Mouse (Mus musculus): ENCODE measurements at regions not wholly inside any gene's neighbourhood (a gene's known extent, or its start where the extent isn't known, plus 50 kb on each side); places are given as distances from the start of the nearest gene placed in this dataset.

DNA sequence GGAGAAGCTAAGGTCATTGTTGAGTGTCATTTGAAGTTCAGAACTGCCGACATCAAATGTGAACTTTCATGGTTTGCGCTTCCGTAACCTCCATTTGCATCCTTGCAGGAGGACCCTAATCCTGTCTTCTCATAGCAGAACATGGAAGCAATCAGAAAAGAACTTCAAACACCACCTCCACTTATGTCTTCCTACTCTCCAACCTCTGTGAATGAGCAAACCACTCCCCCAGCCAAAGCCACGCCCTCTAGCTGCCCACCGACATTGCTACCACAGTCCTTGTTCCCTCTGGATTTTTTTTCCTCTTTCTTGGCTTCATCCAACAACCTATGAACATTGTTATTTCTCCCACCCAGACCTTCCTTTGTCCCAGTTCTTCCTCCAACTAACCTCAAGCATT is 149.9 kb downstream of the Kdr start:
- DNase-seq (ENCODE audit: low read depth): no peak

GRCm38 (mm10) chr5:75826283-75827098 is 151.8 kb downstream of the Kdr start:
- no peak for DNase-seq (ENCODE audit: low read depth)

DNA sequence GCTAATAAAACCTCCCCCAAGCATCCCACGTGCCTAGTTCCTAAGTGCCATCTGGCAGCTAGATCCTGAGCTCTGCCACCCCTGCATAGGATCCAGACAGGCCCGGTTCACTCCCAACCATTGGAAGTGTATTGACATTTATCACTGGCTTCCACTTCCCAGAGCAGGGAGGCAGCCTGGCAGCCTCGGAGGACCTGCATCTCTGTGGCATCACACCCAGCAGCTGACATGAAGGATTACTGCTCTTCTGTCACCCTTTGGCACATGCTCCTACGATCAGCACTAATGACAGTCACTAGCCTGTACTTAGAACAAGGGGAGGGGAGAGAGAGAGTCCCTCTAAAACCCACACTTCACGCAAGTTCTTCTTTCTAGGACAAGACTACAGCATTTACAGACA is 152.7 kb downstream of the Kdr start:
- no peak for DNase-seq (ENCODE audit: low read depth)

DNA sequence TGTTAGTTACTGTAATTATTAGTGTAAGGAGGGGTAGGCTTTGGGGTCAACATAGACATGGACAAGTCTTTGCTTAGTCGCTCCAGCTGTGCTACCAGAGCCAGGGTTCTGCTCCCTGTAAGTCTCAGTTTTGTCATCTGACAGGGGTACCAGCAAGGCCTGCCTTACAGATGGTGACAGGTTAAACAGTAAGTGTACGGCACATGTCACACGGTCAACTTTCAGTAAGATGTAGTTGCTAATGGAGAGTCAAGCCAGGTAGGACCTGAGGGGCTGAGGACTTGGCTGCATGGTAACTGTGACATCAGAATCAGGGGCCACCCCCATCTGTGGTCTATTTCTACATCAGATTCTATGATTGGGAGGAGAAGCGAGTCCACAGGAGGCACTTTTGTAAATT is 153.6 kb downstream of the Kdr start:
- DNase-seq (ENCODE audit: low read depth): no peak

GRCm38 (mm10) chr5:75823646-75824045 is 154.6 kb downstream of the Kdr start:
- DNase-seq (ENCODE audit: low read depth): no peak

DNA sequence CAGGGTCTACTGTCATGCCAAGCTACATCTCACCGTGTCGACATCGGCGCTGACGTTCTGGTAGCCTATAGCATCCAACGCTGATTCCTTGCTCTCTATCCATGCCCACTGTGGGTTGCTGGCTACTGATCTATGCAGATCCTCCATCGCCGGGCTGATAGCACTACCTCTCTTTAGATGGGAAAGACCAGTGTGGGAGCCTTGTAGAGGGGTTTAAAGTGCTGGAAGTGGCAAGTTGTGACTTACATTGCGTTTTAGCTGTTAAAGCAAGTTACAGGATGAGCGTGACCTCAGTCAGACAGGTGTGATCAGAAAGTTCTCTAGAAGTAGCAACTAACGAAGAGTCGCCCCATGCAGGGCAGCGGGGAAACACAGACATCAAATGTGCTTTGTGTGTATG is 160.9 kb downstream of the Kdr start:
- no peak for DNase-seq (ENCODE audit: low read depth)

DNA sequence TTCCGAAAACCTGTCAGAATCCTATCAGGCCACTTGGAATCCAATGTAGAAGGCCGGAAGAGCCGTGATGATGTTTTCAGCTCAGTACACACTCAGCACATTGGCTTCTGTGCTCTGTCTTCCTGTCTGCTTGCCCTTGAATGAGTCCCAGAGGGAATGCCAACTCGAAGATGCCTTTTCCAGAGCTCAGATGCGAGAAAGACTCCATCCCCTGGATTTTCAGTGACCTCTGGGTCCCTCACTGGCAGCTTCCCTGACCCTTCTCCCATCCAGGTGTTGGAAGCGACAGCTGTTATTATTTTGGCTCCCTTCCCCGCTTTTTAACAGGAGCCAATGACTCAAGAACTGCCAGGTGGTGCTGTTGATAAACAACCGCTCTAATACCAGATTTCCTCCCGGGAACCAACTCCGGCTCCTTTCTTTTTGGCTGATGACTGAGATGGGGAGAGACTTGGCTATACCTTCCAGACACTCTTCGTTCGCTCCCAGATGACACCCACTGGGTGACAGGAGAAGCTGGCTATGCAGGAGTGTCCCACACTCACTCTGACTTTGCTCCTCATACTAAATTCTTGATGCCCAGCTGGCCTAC is 163.8 kb downstream of the Kdr start:
- DNase-seq (ENCODE audit: low read depth): no peak

- no peak for DNase-seq (ENCODE audit: low read depth)
Measured at GRCm38 (mm10) chr5:75812686-75813085, 165.6 kb downstream of the Kdr start.

GRCm38 (mm10) chr5:75808551-75809332 is 169.5 kb downstream of the Kdr start:
- DNase-seq (ENCODE audit: low read depth): no peak

GRCm38 (mm10) chr5:75805011-75805410 is 173.2 kb downstream of the Kdr start:
- no peak for DNase-seq (ENCODE audit: low read depth)

DNA sequence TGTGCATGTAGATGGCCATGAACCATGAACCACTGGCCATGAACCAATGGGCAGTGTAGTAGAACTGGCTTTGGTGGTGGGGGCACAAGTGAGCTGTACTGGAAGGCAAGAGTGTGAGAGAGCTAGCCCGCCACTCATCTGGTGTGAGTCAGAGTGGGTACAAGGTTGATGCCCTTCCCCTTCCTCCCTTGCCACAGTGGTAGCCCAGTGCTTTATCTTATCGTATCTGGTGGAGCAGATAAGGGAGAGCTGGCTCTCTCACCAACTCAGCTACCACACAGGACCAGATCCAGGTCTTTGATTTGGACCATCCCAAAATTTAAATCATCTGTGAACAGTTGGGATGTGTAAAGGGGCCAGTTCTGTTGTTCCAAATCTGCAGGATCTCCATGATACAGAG is 173.9 kb downstream of the Kdr start:
- no peak for DNase-seq (ENCODE audit: low read depth)

GRCm38 (mm10) chr5:75803012-75803411 is 175.2 kb downstream of the Kdr start:
- DNase-seq (ENCODE audit: low read depth): no peak

DNA sequence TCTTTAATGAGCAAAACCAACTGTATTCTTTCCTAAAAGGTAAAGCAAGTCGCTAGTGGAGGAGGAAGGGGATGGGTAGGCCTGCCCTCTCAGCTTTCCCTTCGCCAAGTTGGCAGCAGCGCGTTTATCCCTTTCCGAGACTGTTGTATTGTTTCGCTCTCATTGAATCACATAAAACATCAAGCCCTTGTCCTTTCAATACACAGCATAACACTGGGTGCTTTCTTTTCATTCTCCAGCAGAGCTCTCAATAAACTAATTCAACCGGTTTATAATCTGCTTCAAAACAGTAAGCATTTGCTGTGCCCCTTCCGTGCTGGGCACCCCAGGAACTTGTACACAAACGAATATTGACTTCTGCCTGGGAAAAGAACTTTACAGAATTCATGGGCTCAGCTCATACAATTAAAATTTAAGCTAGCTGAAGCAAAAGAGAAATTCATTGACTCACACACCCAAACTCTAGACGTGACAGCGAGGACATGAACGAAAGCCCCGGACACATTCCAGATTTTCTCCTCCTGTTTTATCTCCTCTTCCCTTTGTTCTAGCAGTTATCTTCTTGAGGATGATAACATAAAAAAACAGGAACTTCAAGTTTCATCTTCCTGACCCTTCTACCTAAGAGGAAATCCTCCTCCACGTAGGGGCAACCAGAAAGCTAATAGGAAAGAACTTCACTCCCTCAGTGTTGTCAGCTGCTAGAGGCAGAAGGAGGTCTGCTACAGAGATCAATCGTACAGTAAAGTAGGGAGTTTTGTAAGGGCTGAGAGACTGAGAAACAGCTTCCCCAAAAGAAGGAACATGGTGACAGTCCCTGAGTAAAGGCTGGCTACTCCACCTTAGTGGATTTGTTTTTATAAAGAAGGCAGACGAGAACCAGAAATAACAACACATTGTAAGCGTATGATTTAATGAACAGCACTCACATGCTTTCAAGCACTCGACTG is 177.9 kb downstream of the Kdr start:
- DNase-seq (ENCODE audit: low read depth): no peak

- no peak for DNase-seq (ENCODE audit: low read depth)
Measured at GRCm38 (mm10) chr5:75799627-75800026, 178.6 kb downstream of the Kdr start.

- DNase-seq (ENCODE audit: low read depth): no peak
Measured at GRCm38 (mm10) chr5:75793184-75793583, 185.1 kb downstream of the Kdr start.

GRCm38 (mm10) chr5:75791738-75792137 is 186.5 kb downstream of the Kdr start:
- no peak for DNase-seq (ENCODE audit: low read depth)

DNA sequence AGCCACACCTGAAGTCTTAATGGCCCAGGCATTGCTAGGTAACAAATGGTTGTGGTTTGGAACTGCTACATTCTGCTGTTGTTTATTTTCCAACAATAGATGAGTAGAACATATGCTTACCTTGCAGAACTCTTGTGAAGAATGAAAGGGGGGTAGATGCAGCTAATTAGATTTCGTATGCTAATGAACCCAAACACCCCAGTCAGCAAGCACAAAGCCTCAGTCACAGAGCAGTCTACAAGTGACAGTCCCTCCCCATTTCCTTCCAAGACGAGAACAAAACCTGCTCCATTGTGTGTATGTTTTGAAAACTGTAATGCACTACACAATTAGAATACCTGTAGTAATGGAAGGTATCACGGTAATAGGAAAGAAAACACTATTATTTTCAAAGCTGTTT is 190.2 kb downstream of the Kdr start:
- no peak for DNase-seq (ENCODE audit: low read depth)

DNA sequence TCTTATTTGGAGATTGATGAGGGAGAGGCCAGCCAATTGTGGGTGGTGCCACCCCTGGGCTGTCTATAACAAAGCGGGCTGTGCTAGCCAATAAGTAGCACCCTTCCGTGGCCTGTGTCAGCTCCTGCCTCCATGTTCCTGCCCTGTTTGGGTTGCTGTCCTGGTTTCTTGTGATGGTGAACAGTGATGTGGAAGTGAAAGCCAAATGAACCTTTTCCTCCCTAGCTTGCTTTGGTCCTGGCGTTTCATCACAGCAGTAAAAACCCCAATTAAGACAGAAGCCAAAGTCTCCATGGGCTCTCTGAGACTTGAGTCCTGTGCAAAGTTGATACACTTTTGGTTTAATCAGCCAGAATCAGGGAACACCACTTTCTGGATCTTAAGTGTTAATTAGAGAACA is 192.1 kb downstream of the Kdr start:
- DNase-seq (ENCODE audit: low read depth): no peak

DNA sequence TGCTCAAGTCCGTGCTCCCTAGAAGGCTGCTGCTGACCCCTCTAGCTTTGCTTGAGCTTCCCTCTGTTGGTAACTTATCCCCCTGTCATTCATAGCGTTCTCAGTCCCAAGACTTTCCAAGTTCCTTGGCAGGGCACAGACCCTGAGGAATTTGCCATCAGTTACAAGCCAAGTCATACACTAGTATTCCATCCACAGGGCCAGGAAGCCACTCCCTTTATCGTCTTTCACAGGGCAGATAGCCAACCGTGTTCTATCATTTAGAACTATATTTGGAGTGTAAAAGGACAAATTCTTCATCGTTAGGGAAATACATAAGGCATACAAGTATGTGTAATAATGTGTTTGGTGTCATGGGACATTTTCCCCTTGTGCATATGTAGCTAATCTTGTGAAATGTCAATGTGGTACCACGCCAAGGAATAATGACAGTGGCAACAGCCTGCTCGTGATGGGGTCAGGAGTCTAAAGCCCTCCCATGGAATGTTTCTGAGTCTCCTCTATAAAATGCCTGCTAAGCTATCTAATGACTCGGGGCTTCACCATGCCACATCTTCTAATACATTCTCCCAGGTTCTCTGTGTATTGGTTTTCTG is 193.2 kb downstream of the Kdr start:
- no peak for DNase-seq (ENCODE audit: low read depth)

DNA sequence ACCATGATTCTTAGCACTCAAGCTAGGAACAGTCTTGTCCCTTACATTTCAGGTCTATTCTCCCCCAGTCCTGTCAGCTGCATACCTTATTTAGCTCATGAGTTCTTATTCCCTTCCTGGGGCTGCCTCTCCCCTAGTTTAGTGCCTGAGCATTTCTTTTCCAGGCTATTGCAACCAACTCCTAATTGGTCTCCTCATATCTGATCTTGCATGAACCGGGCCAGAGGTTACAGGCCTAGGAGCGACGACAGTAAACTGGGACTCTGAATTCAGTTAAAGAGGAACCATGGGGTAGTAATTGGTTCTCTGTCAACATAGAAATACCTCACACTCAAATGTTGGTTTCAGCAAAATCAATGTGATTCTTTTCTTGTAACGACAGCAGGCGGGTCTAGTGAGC is 195.9 kb downstream of the Kit start:
- DNase-seq (ENCODE audit: low read depth): no peak

GRCm38 (mm10) chr5:75767213-75767612 is 192.5 kb downstream of the Kit start:
- DNase-seq (ENCODE audit: low read depth): no peak

DNA sequence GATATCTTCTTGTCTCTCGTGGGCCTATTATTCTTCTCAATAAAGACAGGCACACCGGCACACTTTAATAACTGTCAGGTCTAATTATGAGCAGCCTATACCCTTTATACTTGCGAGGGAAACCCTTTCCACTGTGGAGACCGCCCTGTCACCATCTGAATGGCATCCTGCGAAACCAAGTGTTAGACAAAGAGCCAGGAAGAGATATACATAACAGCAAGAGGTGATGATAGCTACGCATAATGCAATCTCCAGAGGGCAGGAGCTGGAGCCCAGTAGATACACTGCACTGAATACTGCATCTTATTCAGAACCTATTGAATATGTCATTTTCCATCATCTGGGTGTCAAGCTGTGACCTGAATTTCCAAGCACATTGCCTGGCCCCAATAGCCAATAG is 187.7 kb downstream of the Kit start:
- no peak for DNase-seq (ENCODE audit: low read depth)

Measured in fibroblast of lung, adult 2 months (primary cell).